24 mouse cellular contexts compared by ENCODE assay signal in the genomic region with DNA sequence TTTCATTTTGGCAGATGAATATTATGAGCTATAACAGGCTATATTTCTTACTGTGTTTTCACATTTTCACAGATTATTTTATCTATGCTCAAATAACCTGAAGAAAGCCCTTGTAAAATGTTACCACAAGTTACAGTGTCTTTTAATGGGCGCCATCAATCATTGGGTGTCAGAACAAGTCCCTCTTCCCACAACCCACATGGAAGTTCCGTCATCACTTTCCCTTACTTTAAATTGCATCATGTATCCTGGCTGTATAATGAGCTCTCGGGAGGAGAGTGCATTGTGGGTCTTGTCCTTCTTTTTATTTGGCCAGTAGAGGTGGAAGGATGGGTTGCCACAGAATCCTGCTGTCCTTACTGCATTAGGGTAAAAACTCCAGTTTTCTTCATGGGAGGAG. TPM values are rescaled to one million over a fixed set of nuclear protein-coding genes. Genes with fewer than 3 reads are reported as not detected.
A peak's percentile ranks its signal among the peaks of the same experiment; 100 is the strongest.
DNase-seq lines count a peak whose midpoint lies in the region; TF ChIP-seq lines count a peak whose summit lies in the region.
"Had no signal": no experiment of that assay in that cellular context is flagged by ENCODE, and none has a peak within 500 bp of the region (broad histone marks: within the 10 kb centered on the region; RNA-seq: fewer than 3 reads in every experiment).

No protein-coding gene starts in this region.

- peak; percentile 66 for DNase-seq in 3T3-L1 (ENCODE audit: low read depth, low spot score)
- peak; percentile 4 for DNase-seq in 416B (ENCODE audit: low read depth)
- DNase-seq in NIH3T3 (ENCODE audit: low read depth): peak; percentile 11
- no peak for DNase-seq in kidney, adult 2 months
- DNase-seq in spleen, postnatal 14 days (ENCODE audit: low spot score in 2 of 2): no peak
- no peak for DNase-seq in kidney, adult 18-20 months
- DNase-seq: adrenal gland, adult 2 months; adrenal gland, postnatal 10 days; adrenal gland, postnatal 25 days; cerebellum, adult 11 months; cerebellum, adult 18-20 months; cerebellum, adult 8-10 months; cerebellum, adult 9-11 months; cerebellum, postnatal 14 days; cerebellum, postnatal 36 days; embryo, embryonic 11 days had no signal

- H3K4me3 ChIP-seq in kidney, adult 2 months (ENCODE audit: insufficient read depth, low read depth, low read length): no peak overlapping the region
- H3K4me3 ChIP-seq: embryonic facial prominence, embryonic 13.5 days; embryonic facial prominence, embryonic 15.5 days; erythroblast, embryonic 14.5 days; forebrain, embryonic 10.5 days; forebrain, embryonic 12.5 days had no signal

- H3K27me3 ChIP-seq in kidney, adult 2 months (replicated peaks; ENCODE audit: control insufficient read depth, insufficient read depth, low read length): no peaks in the 10 kb centered on the region
- H3K27me3 ChIP-seq: embryonic facial prominence, embryonic 13.5 days; embryonic facial prominence, embryonic 15.5 days; forebrain, embryonic 12.5 days had no signal

- 79% methylated on average over 3 of the region's 3 CpGs for WGBS in kidney, adult 2 months

- no peaks in the 10 kb centered on the region for H3K4me1 ChIP-seq in kidney, adult 2 months (ENCODE audit: control insufficient read depth, insufficient read depth, low read length)
- H3K4me1 ChIP-seq: embryonic facial prominence, embryonic 13.5 days; embryonic facial prominence, embryonic 15.5 days; forebrain, embryonic 10.5 days; forebrain, embryonic 12.5 days had no signal

- H3K36me3 ChIP-seq in kidney, adult 2 months (ENCODE audit: control insufficient read depth, insufficient read depth, low read length): no peaks in the 10 kb centered on the region
- H3K36me3 ChIP-seq: embryonic facial prominence, embryonic 13.5 days; embryonic facial prominence, embryonic 15.5 days; forebrain, embryonic 10.5 days; forebrain, embryonic 12.5 days had no signal

- H3K27ac ChIP-seq in kidney, adult 2 months (ENCODE audit: insufficient read depth, low read depth, low read length): no peak overlapping the region
- H3K27ac ChIP-seq: embryonic facial prominence, embryonic 13.5 days; embryonic facial prominence, embryonic 15.5 days; forebrain, embryonic 10.5 days; forebrain, embryonic 12.5 days had no signal

- TF ChIP-seq POLR2A in kidney, adult 2 months (IDR thresholded peaks at IDR 0.05; ENCODE audit: low read depth, low read length): no peak

- TF ChIP-seq CTCF in kidney, adult 2 months (conservative IDR thresholded peaks at IDR 0.05; ENCODE audit: insufficient read depth, insufficient read length, low read depth, low read length): no peak

RNA-seq across cellular contexts. Expression of gene Slc26a5, which starts 44.3 kb away (rescaled TPM):
- polyA plus RNA-seq in kidney, adult 2 months (2012; rRNA removed): not detected in 2 replicates
- polyA plus RNA-seq: adrenal gland, adult 2 months; C2C12; embryonic facial prominence, embryonic 11.5 days; embryonic facial prominence, embryonic 15.5 days; erythroblast, embryonic 14.5 days; forebrain, embryonic 14.5 days had no signal

Comparison
In these comparisons a context has a peak if more than half of its experiments do, and no peak if none do; other contexts are left out.
1. DNase-seq: peak in 3T3-L1 (single experiment), 416B (single experiment) and NIH3T3 (single experiment); none in kidney, adult 2 months (single experiment), spleen, postnatal 14 days (0 of 2) and kidney, adult 18-20 months (single experiment).